Mouse (Mus musculus) MEL (cell line): ENCODE results near the gene Szt2. TPM values are rescaled to one million over a fixed set of nuclear protein-coding genes. Genes with fewer than 3 reads are reported as not detected.
A peak's percentile ranks its signal among the peaks of the same experiment; 100 is the strongest.

Source experiments
- DNase-seq: peaks from one replicate; pipeline ENCODE4 v3.0.0; 2011; ENCODE audit warnings: low read depth, low spot score
- H3K27ac ChIP-seq: 2 replicates; pipeline ENCODE4 v1.5.1; 2012; ENCODE audit warnings: low read depth, mild to moderate bottlenecking, control low read depth, low read length, moderate library complexity; ENCODE audit not compliant: control insufficient read depth
- H3K27me3 ChIP-seq, 2 experiments: fragments of 150-350 bp in 1 of 2; sonication (generic) in 1 of 2; 2 replicates each; pipeline ENCODE4 v1.6.1; 2012; ENCODE audit warnings: low read length in 2 of 2, mild to moderate bottlenecking in 2 of 2, improper control_type of control experiment in 1 of 2, moderate library complexity in 1 of 2; ENCODE audit not compliant: insufficient read depth in 2 of 2, control insufficient read depth in 1 of 2
- H3K36me3 ChIP-seq, 2 experiments: 2 replicates each; pipeline ENCODE4 v1.6.1; 2012 to 2014; ENCODE audit warnings: low read length in 2 of 2, improper control_type of control experiment in 1 of 2, inconsistent platforms in 1 of 2, mild to moderate bottlenecking in 1 of 2; ENCODE audit not compliant: insufficient read depth in 2 of 2, control insufficient read depth in 1 of 2
- H3K4me1 ChIP-seq, 2 experiments: fragments of 150-350 bp in 1 of 2; sonication (generic) in 1 of 2; 2 replicates each; pipeline ENCODE4 v1.6.1; 2012; ENCODE audit warnings: low read length in 2 of 2, improper control_type of control experiment in 1 of 2, mild to moderate bottlenecking in 1 of 2; ENCODE audit not compliant: insufficient read depth in 2 of 2, control insufficient read depth in 1 of 2
- H3K4me3 ChIP-seq, 2 experiments: fragments of 150-350 bp in 1 of 2; sonication (generic) in 1 of 2; 2 replicates each; pipeline ENCODE4 v1.5.1; 2012; ENCODE audit warnings: low read depth in 2 of 2, low read length in 2 of 2, mild to moderate bottlenecking in 2 of 2, moderate library complexity in 2 of 2, control low read depth in 1 of 2, improper control_type of control experiment in 1 of 2; ENCODE audit not compliant: control insufficient read depth in 1 of 2, insufficient read depth in 1 of 2
- H3K79me2 ChIP-seq: 2 replicates; pipeline ENCODE4 v1.6.1; 2012; ENCODE audit warnings: mild to moderate bottlenecking, low read length, moderate library complexity; ENCODE audit not compliant: control insufficient read depth, poor library complexity, insufficient read depth
- H3K9ac ChIP-seq: 2 replicates; pipeline ENCODE4 v1.6.1; 2012; ENCODE audit warnings: low read depth, mild to moderate bottlenecking, control low read depth, low read length, moderate library complexity; ENCODE audit not compliant: control insufficient read depth, poor library complexity, severe bottlenecking
- H3K9me3 ChIP-seq: fragments of 150-350 bp; sonication (generic); replicated peaks from 2 replicates; pipeline ENCODE4 v1.6.1; 2012; ENCODE audit warnings: mild to moderate bottlenecking, low read length, improper control_type of control experiment, moderate library complexity; ENCODE audit not compliant: insufficient read depth
- CHD2 ChIP-seq: IDR thresholded peaks from 2 replicates; pipeline ENCODE4 v1.6.1; 2011; ENCODE audit warnings: low read length, improper control_type of control experiment
- ELF1 ChIP-seq: IDR thresholded peaks from 2 replicates; pipeline ENCODE4 v1.6.1; 2014; ENCODE audit warnings: low read depth, mild to moderate bottlenecking, inconsistent platforms, low read length, improper control_type of control experiment, moderate library complexity
- EP300 ChIP-seq, 2 experiments: IDR thresholded peaks; 2 replicates each; pipeline ENCODE4 v1.6.1; 2011; ENCODE audit warnings: improper control_type of control experiment in 2 of 2, low read length in 2 of 2, low read depth in 1 of 2, mild to moderate bottlenecking in 1 of 2
- ETS1 ChIP-seq: IDR thresholded peaks from 2 replicates; pipeline ENCODE4 v1.6.1; 2012; ENCODE audit warnings: low read depth, mild to moderate bottlenecking, inconsistent platforms, low read length, improper control_type of control experiment, moderate library complexity
- GABPA ChIP-seq: IDR thresholded peaks from 2 replicates; pipeline ENCODE4 v1.6.1; 2012; ENCODE audit warnings: low read depth, mild to moderate bottlenecking, inconsistent platforms, low read length, improper control_type of control experiment, moderate library complexity
- HCFC1 ChIP-seq: IDR thresholded peaks from 2 replicates; pipeline ENCODE4 v1.6.1; 2012; ENCODE audit warnings: low read depth, mild to moderate bottlenecking, inconsistent platforms, low read length, improper control_type of control experiment, moderate library complexity
- JUND ChIP-seq: IDR thresholded peaks from 2 replicates; pipeline ENCODE4 v1.6.1; 2011; ENCODE audit warnings: low read depth, mild to moderate bottlenecking, improper control_type of control experiment, low read length
- KAT2A ChIP-seq: conservative IDR thresholded peaks from 2 replicates; pipeline ENCODE4 v1.6.1; 2012; ENCODE audit warnings: low read depth, low read length, improper control_type of control experiment, inconsistent platforms
- MAFK ChIP-seq: IDR thresholded peaks from 2 replicates; pipeline ENCODE4 v1.6.1; 2011; ENCODE audit warnings: low read depth, mild to moderate bottlenecking, low read length, improper control_type of control experiment, borderline replicate concordance
- MYC ChIP-seq: IDR thresholded peaks from 2 replicates; pipeline ENCODE4 v1.6.1; 2011; ENCODE audit warnings: low read depth, mild to moderate bottlenecking, low read length, improper control_type of control experiment, moderate library complexity
- NELFE ChIP-seq: IDR thresholded peaks from 2 replicates; pipeline ENCODE4 v1.6.1; 2011; ENCODE audit warnings: low read depth, low read length, improper control_type of control experiment
- NRF1 ChIP-seq: IDR thresholded peaks from 2 replicates; pipeline ENCODE4 v1.6.1; 2014; ENCODE audit warnings: low read depth, mild to moderate bottlenecking, inconsistent platforms, low read length, improper control_type of control experiment, moderate library complexity; ENCODE audit not compliant: poor library complexity, insufficient read depth, severe bottlenecking
- POLR2A ChIP-seq, 2 experiments: IDR thresholded peaks; 2 replicates each; pipeline ENCODE4 v1.6.1; 2011 to 2012; ENCODE audit warnings: low read length in 2 of 2, mild to moderate bottlenecking in 2 of 2, control low read depth in 1 of 2, improper control_type of control experiment in 1 of 2, low read depth in 1 of 2, moderate library complexity in 1 of 2; ENCODE audit not compliant: control insufficient read depth in 1 of 2, insufficient read depth in 1 of 2, poor library complexity in 1 of 2
- TAL1 ChIP-seq: IDR thresholded peaks from 2 replicates; pipeline ENCODE4 v1.6.1; 2012; ENCODE audit warnings: mild to moderate bottlenecking, inconsistent platforms, low read length, moderate library complexity, mixed read lengths
- TBP ChIP-seq: IDR thresholded peaks from 2 replicates; pipeline ENCODE4 v1.8.0; 2011; ENCODE audit warnings: low read depth, low read length, improper control_type of control experiment
- TCF12 ChIP-seq: IDR thresholded peaks from 2 replicates; pipeline ENCODE4 v1.6.1; 2014; ENCODE audit warnings: low read depth, mild to moderate bottlenecking, inconsistent platforms, low read length, improper control_type of control experiment, moderate library complexity
- USF1 ChIP-seq: IDR thresholded peaks from 2 replicates; pipeline ENCODE4 v1.6.1; 2014; ENCODE audit warnings: low read depth, mild to moderate bottlenecking, inconsistent platforms, low read length, improper control_type of control experiment, moderate library complexity
- ZKSCAN1 ChIP-seq: IDR thresholded peaks from 2 replicates; pipeline ENCODE4 v1.6.1; 2012; ENCODE audit warnings: low read depth, mild to moderate bottlenecking, inconsistent platforms, low read length, improper control_type of control experiment, moderate library complexity
- ZNF384 ChIP-seq: IDR thresholded peaks from 2 replicates; pipeline ENCODE4 v1.6.1; 2012; ENCODE audit warnings: low read depth, mild to moderate bottlenecking, inconsistent platforms, low read length, improper control_type of control experiment
- polyA plus RNA-seq, 2 experiments: library from polyadenylated mRNA; stranded (reverse) in 1 of 2; unstranded in 1 of 2; fragments of >175 nt in 1 of 2; fragments of >200 nt in 1 of 2; gene quantifications; 2 replicates each; pipeline versions ENCODE4 v1.2.1 to v1.2.4; 2012; ENCODE audit warnings: low replicate concordance in 2 of 2, low read depth in 1 of 2; ENCODE audit not compliant: insufficient read length in 2 of 2, insufficient read depth in 1 of 2, missing spikeins in 1 of 2
- total RNA-seq: library from RNA; depleted of rRNA; stranded (reverse); fragments of 300-350 nt; gene quantifications from 2 replicates; pipeline ENCODE4 v1.2.3, GENCODE M21; 2012

The Szt2 gene
- total and polyA plus RNA-seq, 3 experiments, result 5.7 to 24.0 TPM; not detected in 1

GRCm38 (mm10) chr4:118320636-118321035 lies 88.4 kb downstream of the Szt2 start (continued):
- TF ChIP-seq NELFE, result no peak
- TF ChIP-seq TBP, result no peak
- TF ChIP-seq JUND, result no peak
- no peak for TF ChIP-seq EP300 (IDR thresholded peaks at IDR 0.05; ENCODE audit: low read depth in 1 of 2, low read length in 2 of 2)
- no peak for TF ChIP-seq ETS1

GRCm38 (mm10) chr4:118319706-118320344 lies 89.2 kb downstream of the Szt2 start:
- Histone ChIP-seq H3K9me3 (no peaks in the 10 kb centered on the region), H3K27ac (no peak overlapping the region), H3K9ac (no peak overlapping the region), H3K36me3 (no peaks in the 10 kb centered on the region), H3K27me3 (peaks cover 8 to 16% of the 10 kb centered on the region in 2 experiments), H3K4me1 (no peaks in the 10 kb centered on the region), H3K79me2 (no peaks in the 10 kb centered on the region), H3K4me3 (no peak overlapping the region)
- TF ChIP-seq CHD2, result no peak
- TF ChIP-seq KAT2A, result no peak
- no peak for TF ChIP-seq GABPA
- no peak for TF ChIP-seq POLR2A (IDR thresholded peaks at IDR 0.05; ENCODE audit: control insufficient read depth in 1 of 2, insufficient read depth in 1 of 2, low read depth in 1 of 2, low read length in 2 of 2, poor library complexity in 1 of 2)
- no peak for TF ChIP-seq ZKSCAN1
- TF ChIP-seq ZNF384, result no peak
- no peak for TF ChIP-seq MYC
- no peak for TF ChIP-seq TCF12
- no peak for TF ChIP-seq ELF1
- no peak for TF ChIP-seq USF1
- no peak for TF ChIP-seq MAFK
- no peak for TF ChIP-seq TAL1
- no peak for TF ChIP-seq HCFC1
- TF ChIP-seq EP300 (IDR thresholded peaks at IDR 0.05; ENCODE audit: low read depth in 1 of 2, low read length in 2 of 2), result no peak
- DNase-seq, result no peak

GRCm38 (mm10) chr4:118316662-118317061 lies 92.4 kb downstream of the Szt2 start:
- Histone ChIP-seq H3K79me2 (no peaks in the 10 kb centered on the region), H3K27ac (no peak overlapping the region), H3K9me3 (no peaks in the 10 kb centered on the region), H3K9ac (no peak overlapping the region), H3K27me3 (peaks cover 5 to 13% of the 10 kb centered on the region in 2 experiments)
- DNase-seq, result no peak
- TF ChIP-seq NRF1 (no peak), MAFK (peak; percentile 53; the same call in 1 of the 2 replicates)
- TF ChIP-seq, all 39 proteins: peak for 1
- Histone ChIP-seq H3K4me1 (no peaks in the 10 kb centered on the region), H3K4me3 (no peak overlapping the region), H3K36me3 (no peaks in the 10 kb centered on the region)
